Mouse (Mus musculus): ENCODE measurements around the gene Card10. TPM values are rescaled to one million over a fixed set of nuclear protein-coding genes. Genes with fewer than 3 reads are reported as not detected.

Gene Card10
- 10 to 100 TPM; 32.0 to 40.8 TPM for total RNA-seq (2023)

GRCm38 (mm10) chr15:78802776-78803391 is at the start of gene Card10:
TSS of gene Card10 (minus strand) at chr15:78803042.

GRCm38 (mm10) chr15:78842371-78843163 is 39.7 kb upstream of the Card10 start, which contains the start of gene Cdc42ep1:
TSS of gene Cdc42ep1 (plus strand) at chr15:78842624.

GRCm38 (mm10) chr15:78773290-78773729 is 29.5 kb downstream of the Card10 start, which contains the start of gene Mfng:
TSS of gene Mfng (minus strand) at chr15:78773475.

Other genes with a start within 250 kb of the Card10 start
- gene Rac2, start 230.3 kb downstream of the Card10 start, total RNA-seq (2023) = 1,000 to 10,000 TPM; 1,469 to 1,484 TPM
- gene Cyth4, start 206.0 kb downstream of the Card10 start, total RNA-seq (2023) = 100 to 1,000 TPM; 171 to 199 TPM
- gene Elfn2, start 84.3 kb downstream of the Card10 start, total RNA-seq (2023) = under 1 TPM; 0.09 to 0.40 TPM
- gene Mfng, start 29.6 kb downstream of the Card10 start, total RNA-seq (2023) = 10 to 100 TPM; 13.8 to 19.1 TPM
- gene Cdc42ep1, start 39.6 kb upstream of the Card10 start, total RNA-seq (2023) = under 1 TPM in 1 of 2 experiments, not detected in 1; 0.20 TPM
- not detected for gene Lgals2, start 52.5 kb upstream of the Card10 start, total RNA-seq (2023)
- gene Gga1, start 74.1 kb upstream of the Card10 start, total RNA-seq (2023) = 10 to 100 TPM; 72.9 to 82.0 TPM
- gene Gm49510, start 96.6 kb upstream of the Card10 start, total RNA-seq (2023) = not detected
- gene Sh3bp1, start 96.7 kb upstream of the Card10 start, total RNA-seq (2023) = 10 to 100 TPM; 78.9 to 85.5 TPM
- gene Pdxp, start 110.9 kb upstream of the Card10 start, total RNA-seq (2023) = 1 to 10 TPM; 1.8 TPM
- 100 to 1,000 TPM; 190 to 293 TPM for gene Lgals1, start 123.7 kb upstream of the Card10 start, total RNA-seq (2023)
- gene Nol12, start 131.9 kb upstream of the Card10 start, total RNA-seq (2023) = 10 to 100 TPM; 16.7 to 22.5 TPM
- 100 to 1,000 TPM; 163 to 195 TPM for gene Triobp, start 144.7 kb upstream of the Card10 start, total RNA-seq (2023)
- gene H1f0, start 225.4 kb upstream of the Card10 start, total RNA-seq (2023) = 10 to 100 TPM; 20.2 to 25.9 TPM
- gene Galr3, start 238.8 kb upstream of the Card10 start, total RNA-seq (2023) = not detected

All from neutrophil, adult 59 days (primary cell).